Mouse (Mus musculus) lung, embryonic 14.5 days (tissue): ENCODE measurements around the gene Slc4a7. TPM values are rescaled to one million over a fixed set of nuclear protein-coding genes. Genes with fewer than 3 reads are reported as not detected.

Source experiments
- ATAC-seq: fragments of 200-750 bp; cut with Nextera tagmentation; 2 replicates; pipeline ENCODE4 v1.8.0; 2017; ENCODE audit warnings: mild to moderate bottlenecking, moderate TSS enrichment, moderate library complexity; ENCODE audit not compliant: insufficient read depth
- DNase-seq: peaks from one replicate; pipeline ENCODE4 v3.0.0-alpha.2; 2015
- H3K27ac ChIP-seq: fragments of 300-500 bp; sonication (generic); 2 replicates; pipeline ENCODE4 v1.5.1; 2014; ENCODE audit warnings: low read depth, mild to moderate bottlenecking, moderate library complexity
- H3K27me3 ChIP-seq: fragments of 300-500 bp; sonication (generic); 2 replicates; pipeline ENCODE4 v1.6.1; 2014; ENCODE audit warnings: low read length, control low read depth; ENCODE audit not compliant: insufficient read depth
- H3K36me3 ChIP-seq: fragments of 300-500 bp; sonication (generic); 2 replicates; pipeline ENCODE4 v1.6.1; 2014; ENCODE audit warnings: control low read depth; ENCODE audit not compliant: insufficient read depth
- H3K4me1 ChIP-seq: fragments of 300-500 bp; sonication (generic); 2 replicates; pipeline ENCODE4 v1.6.1; 2014; ENCODE audit warnings: antibody characterized with exemption, control low read depth; ENCODE audit not compliant: insufficient read depth
- H3K4me2 ChIP-seq: fragments of 300-500 bp; sonication (generic); 2 replicates; pipeline ENCODE4 v1.6.1; 2014; ENCODE audit warnings: mild to moderate bottlenecking
- H3K4me3 ChIP-seq: fragments of 300-500 bp; sonication (generic); 2 replicates; pipeline ENCODE4 v1.5.1; 2014; ENCODE audit warnings: low read depth, low read length
- H3K9ac ChIP-seq: fragments of 300-500 bp; sonication (generic); 2 replicates; pipeline ENCODE4 v1.6.1; 2014
- H3K9me3 ChIP-seq: fragments of 300-500 bp; sonication (generic); 2 replicates; pipeline ENCODE4 v1.6.1; 2016; ENCODE audit warnings: low read depth, low read length, control low read depth
- CTCF ChIP-seq: IDR thresholded peaks from 2 replicates; pipeline ENCODE4 v1.5.1; 2016; ENCODE audit warnings: antibody characterized with exemption, low read depth
- WGBS: fragments of 180-500 bp; shearing (Covaris S2); extraction: QIAGEN DNeasy Blood & Tissue Kit; methylation state at CpG from one replicate; pipeline ENCODE4 v1.1.7; 2014; 5-methylcytosine and 5-hydroxymethylcytosine counted together
- polyA plus RNA-seq: library from polyadenylated mRNA; unstranded; fragments of >200 nt; fragmentation: Nextera tagmentation; extraction: Ambion mirVana; gene quantifications from 2 replicates; pipeline ENCODE4 v1.2.1, GENCODE M21; 2014

Slc4a7 gene
- polyA plus RNA-seq, 1 experiment from 2014 or later: 18.0 TPM

GRCm38 (mm10) chr14:14702399-14703345 is 593 bp downstream of the Slc4a7 start:
- H3K27me3 ChIP-seq: no peaks in the 10 kb centered on the region
- no peaks in the 10 kb centered on the region for H3K36me3 ChIP-seq
- DNase-seq: peak; percentile 99
- H3K9me3 ChIP-seq: no peaks in the 10 kb centered on the region
- WGBS: under 1% methylated on average over 45 of the region's 85 CpGs
- peak; percentile 35; the same call in 1 of the 2 replicates for TF ChIP-seq CTCF
- ATAC-seq: peak; percentile 96
- H3K4me2 ChIP-seq: peak overlapping the region; percentile 62
- peaks cover 3% of the 10 kb centered on the region; the same call in 1 of the 2 replicates for H3K4me1 ChIP-seq
- peak overlapping the region; percentile 93 for H3K9ac ChIP-seq
- peak overlapping the region; percentile 83 for H3K4me3 ChIP-seq
- peak overlapping the region; percentile 96 for H3K27ac ChIP-seq

GRCm38 (mm10) chr14:14703346-14703871 is 1.3 kb downstream of the Slc4a7 start:
- Histone ChIP-seq H3K4me2 (peak overlapping the region; percentile 62), H3K9me3 (no peaks in the 10 kb centered on the region), H3K27ac (peak overlapping the region; percentile 96), H3K4me1 (peaks cover 3% of the 10 kb centered on the region; the same call in 1 of the 2 replicates), H3K4me3 (peak overlapping the region; percentile 83), H3K36me3 (no peaks in the 10 kb centered on the region), H3K27me3 (no peaks in the 10 kb centered on the region), H3K9ac (peak overlapping the region; percentile 93)
- ATAC-seq (peak; percentile 68), DNase-seq (peak; percentile 72)
- no peak for TF ChIP-seq CTCF
- WGBS: under 1% methylated on average over 52 of the region's 60 CpGs

GRCm38 (mm10) chr14:14704651-14705050 is 2.6 kb downstream of the Slc4a7 start:
- Histone ChIP-seq H3K9ac (peak overlapping the region; percentile 93; the same call in 1 of the 2 replicates), H3K27ac (no peak overlapping the region), H3K4me3 (peak overlapping the region; percentile 83; the same call in 1 of the 2 replicates), H3K4me1 (peaks cover 5% of the 10 kb centered on the region; the same call in 1 of the 2 replicates), H3K27me3 (no peaks in the 10 kb centered on the region), H3K4me2 (peak overlapping the region; percentile 62), H3K9me3 (no peaks in the 10 kb centered on the region), H3K36me3 (no peaks in the 10 kb centered on the region)
- DNase-seq (no peak), ATAC-seq (no peak)
- 83% methylated on average over 2 of the region's 2 CpGs for WGBS
- no peak for TF ChIP-seq CTCF

GRCm38 (mm10) chr14:14705126-14705525 is 3.0 kb downstream of the Slc4a7 start:
- Histone ChIP-seq H3K27me3 (no peaks in the 10 kb centered on the region), H3K9me3 (no peaks in the 10 kb centered on the region), H3K4me1 (peaks cover 5% of the 10 kb centered on the region; the same call in 1 of the 2 replicates), H3K9ac (no peak overlapping the region), H3K4me2 (no peak overlapping the region), H3K36me3 (no peaks in the 10 kb centered on the region), H3K4me3 (no peak overlapping the region), H3K27ac (no peak overlapping the region)
- TF ChIP-seq CTCF: no peak
- 69% methylated on average over 3 of the region's 3 CpGs for WGBS
- DNase-seq (no peak), ATAC-seq (no peak)

GRCm38 (mm10) chr14:14706381-14706780 is 4.3 kb downstream of the Slc4a7 start:
- H3K4me2 ChIP-seq: no peak overlapping the region
- no peak for TF ChIP-seq CTCF
- DNase-seq (no peak), ATAC-seq (no peak)
- H3K4me1 ChIP-seq: peaks cover 5% of the 10 kb centered on the region; the same call in 1 of the 2 replicates
- H3K9me3 ChIP-seq: no peaks in the 10 kb centered on the region
- H3K9ac ChIP-seq: no peak overlapping the region
- 0 out of 2 replicates have a peak, but pooled peaks cover 5% of the 10 kb centered on the region for H3K36me3 ChIP-seq
- 67% methylated on average over 1 of the region's 1 CpGs for WGBS
- no peak overlapping the region for H3K4me3 ChIP-seq
- H3K27me3 ChIP-seq: no peaks in the 10 kb centered on the region
- H3K27ac ChIP-seq: no peak overlapping the region

- no peak for ATAC-seq
Measured at GRCm38 (mm10) chr14:14707061-14707460, 5.0 kb downstream of the Slc4a7 start.

GRCm38 (mm10) chr14:14709021-14709420 is 6.9 kb downstream of the Slc4a7 start:
- Histone ChIP-seq H3K4me2 (no peak overlapping the region), H3K27me3 (no peaks in the 10 kb centered on the region), H3K9ac (no peak overlapping the region), H3K4me1 (peaks cover 5% of the 10 kb centered on the region; the same call in 1 of the 2 replicates), H3K9me3 (no peaks in the 10 kb centered on the region), H3K36me3 (0 out of 2 replicates have a peak, but pooled peaks cover 5% of the 10 kb centered on the region), H3K27ac (no peak overlapping the region), H3K4me3 (no peak overlapping the region)
- WGBS: 17% methylated on average over 1 of the region's 1 CpGs
- TF ChIP-seq CTCF: no peak
- ATAC-seq: no peak
- DNase-seq: no peak

More at GRCm38 (mm10) chr14:14707061-14707460, 5.0 kb downstream of the Slc4a7 start:
- Histone ChIP-seq H3K36me3 (0 out of 2 replicates have a peak, but pooled peaks cover 5% of the 10 kb centered on the region), H3K27ac (no peak overlapping the region), H3K4me2 (no peak overlapping the region), H3K4me3 (no peak overlapping the region), H3K9ac (no peak overlapping the region), H3K27me3 (no peaks in the 10 kb centered on the region), H3K4me1 (peaks cover 5% of the 10 kb centered on the region; the same call in 1 of the 2 replicates), H3K9me3 (no peaks in the 10 kb centered on the region)
- no peak for TF ChIP-seq CTCF
- 91% methylated on average over 1 of the region's 1 CpGs for WGBS
- no peak for DNase-seq
